Mouse (Mus musculus): Measurements from ENCODE around the gene Atg9b.

GRCm38 (mm10) chr5:24346313-24346712 lies 45.6 kb downstream of the Atg9b start:
- no peak for TF ChIP-seq CTCF (IDR thresholded peaks at IDR 0.05; ENCODE audit: borderline replicate concordance, insufficient read depth, low read length)
- no peak for TF ChIP-seq POLR2A (IDR thresholded peaks at IDR 0.05; ENCODE audit: low read depth, low read length)

Measured in embryonic fibroblast, embryonic 13.5 days (primary cell).